Mouse (Mus musculus) large intestine, adult 2 months (tissue): Measurements from ENCODE around the gene Ahctf1. TPM values are rescaled to one million over a fixed set of nuclear protein-coding genes. Genes with fewer than 3 reads are reported as not detected.
"Not testable (repeated sequence)": the region's sequence is repeated elsewhere in the genome, so short reads cannot be mapped to it uniquely, and the experiment has no call there.

Experiments
- DNase-seq: peaks from one replicate; pipeline ENCODE4 v3.0.0-alpha.2; 2012; ENCODE audit warnings: low read depth, low spot score
- WGBS: fragments of 180-500 bp; shearing (Covaris S2); methylation state at CpG from one replicate; pipeline ENCODE4 v1.1.7; 2018; 5-methylcytosine and 5-hydroxymethylcytosine counted together
- polyA plus RNA-seq: library from polyadenylated mRNA; depleted of rRNA; stranded (reverse); fragments of >200 nt; gene quantifications from 2 replicates; pipeline ENCODE4 v1.2.3, GENCODE M21; 2012; rRNA removed

Gene Ahctf1
- 4.9 and 5.6 TPM in 2 replicates for polyA plus RNA-seq

DNA sequence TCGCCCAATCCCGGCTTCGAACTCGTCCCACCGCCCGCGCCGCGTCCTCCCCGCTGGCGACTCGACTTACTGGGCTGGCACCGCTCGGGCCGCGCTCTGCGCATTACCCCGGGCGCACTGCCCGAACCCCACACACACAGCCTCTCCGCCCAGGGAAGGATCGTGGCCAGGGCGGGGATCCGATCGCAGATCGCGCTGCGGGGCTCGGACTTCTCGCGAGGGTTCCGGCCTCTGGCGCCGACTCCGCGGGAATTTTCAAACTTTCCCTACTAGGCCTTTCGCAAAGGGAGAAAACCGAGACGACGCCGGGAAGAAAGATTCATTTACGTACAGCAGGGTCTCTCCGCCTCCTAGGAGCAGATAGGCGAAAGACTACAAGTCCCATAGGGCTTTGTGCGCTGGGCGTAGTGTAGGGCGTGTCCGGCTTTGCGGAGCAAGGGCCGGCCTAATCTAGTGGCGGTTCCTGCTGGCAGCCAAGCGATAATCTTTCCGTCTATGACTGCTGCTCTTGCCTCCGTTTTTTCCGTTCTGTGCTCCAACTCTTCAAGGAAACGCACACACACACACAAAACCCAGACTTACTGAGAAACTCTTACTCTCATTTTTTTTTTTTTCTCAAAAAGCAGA is at the start of gene Ahctf1:
Ahctf1 (minus strand) TSS at position 168 of the 627 bp plus-strand sequence.
- under 1% methylated on average over 56 of the region's 56 CpGs for WGBS
- peak; percentile 98 for DNase-seq

DNA sequence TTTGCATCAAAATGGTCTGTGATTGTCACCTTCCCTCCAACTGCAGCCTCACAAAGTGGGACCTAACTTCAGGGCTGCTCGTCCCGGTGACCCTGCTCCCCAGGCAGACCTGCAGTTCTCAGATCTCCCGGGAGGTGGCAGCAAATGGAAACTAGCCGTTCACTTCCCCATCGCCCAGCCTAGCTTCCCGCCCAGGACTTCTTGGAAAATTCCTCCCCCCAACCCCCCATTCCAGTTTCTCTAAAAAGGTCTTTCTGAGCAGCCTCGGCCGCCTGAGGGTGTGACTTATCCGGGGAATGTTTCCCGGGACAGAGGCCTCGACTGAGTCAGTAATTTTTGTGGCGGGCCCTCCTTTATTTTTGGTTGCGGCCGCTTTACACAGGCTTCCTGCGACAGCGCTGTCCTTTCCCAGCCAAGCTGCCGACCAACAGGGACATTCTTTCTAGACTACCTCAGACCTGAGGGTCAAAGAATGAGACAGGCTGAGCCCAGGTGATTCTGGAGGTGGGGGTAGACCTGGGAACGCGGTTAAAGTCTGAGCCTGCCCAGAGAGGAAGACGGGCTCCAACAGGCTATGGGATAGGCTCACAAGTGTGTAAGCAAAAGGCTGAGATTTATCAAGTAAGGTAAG is 44.4 kb upstream of the Ahctf1 start:
- DNase-seq, result no peak
- 3% methylated on average over 20 of the region's 20 CpGs for WGBS

DNA sequence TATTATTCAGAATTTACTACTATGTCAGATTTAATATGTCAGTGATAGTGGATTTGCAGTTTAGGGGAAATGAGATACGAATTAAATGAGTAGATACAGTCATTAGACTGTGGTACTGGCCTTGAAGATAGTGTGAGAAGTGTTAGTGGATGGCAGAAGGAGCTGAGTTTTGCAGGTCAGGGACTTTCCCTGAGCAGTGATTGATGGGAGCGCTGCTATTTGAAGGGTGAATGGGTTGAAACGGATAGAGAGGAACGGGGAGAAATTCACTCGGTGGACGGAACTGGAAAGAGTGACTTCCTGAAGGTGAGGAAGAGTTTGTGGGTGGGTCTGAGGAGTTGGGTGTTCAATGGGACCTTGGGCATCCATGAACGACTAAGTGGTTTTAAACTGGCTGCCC is 43.7 kb upstream of the Ahctf1 start:
- no peak for DNase-seq
- WGBS, result 42% methylated on average over 7 of the region's 7 CpGs

GRCm38 (mm10) chr1:179845832-179846499 is 42.5 kb upstream of the Ahctf1 start:
- no peak for DNase-seq
- 87% methylated on average over 16 of the region's 16 CpGs for WGBS

GRCm38 (mm10) chr1:179844894-179845293 is 41.4 kb upstream of the Ahctf1 start:
- WGBS, result 20% methylated on average over 5 of the region's 5 CpGs
- DNase-seq, result no peak

GRCm38 (mm10) chr1:179843981-179844380 is 40.5 kb upstream of the Ahctf1 start:
- 53% methylated on average over 3 of the region's 3 CpGs for WGBS
- no peak for DNase-seq

GRCm38 (mm10) chr1:179842568-179842967 is 39.1 kb upstream of the Ahctf1 start:
- no peak for DNase-seq
- 50% methylated on average over 7 of the region's 7 CpGs for WGBS

GRCm38 (mm10) chr1:179836426-179837404 is 33.2 kb upstream of the Ahctf1 start:
- 76% methylated on average over 7 of the region's 7 CpGs for WGBS
- DNase-seq, result no peak

DNA sequence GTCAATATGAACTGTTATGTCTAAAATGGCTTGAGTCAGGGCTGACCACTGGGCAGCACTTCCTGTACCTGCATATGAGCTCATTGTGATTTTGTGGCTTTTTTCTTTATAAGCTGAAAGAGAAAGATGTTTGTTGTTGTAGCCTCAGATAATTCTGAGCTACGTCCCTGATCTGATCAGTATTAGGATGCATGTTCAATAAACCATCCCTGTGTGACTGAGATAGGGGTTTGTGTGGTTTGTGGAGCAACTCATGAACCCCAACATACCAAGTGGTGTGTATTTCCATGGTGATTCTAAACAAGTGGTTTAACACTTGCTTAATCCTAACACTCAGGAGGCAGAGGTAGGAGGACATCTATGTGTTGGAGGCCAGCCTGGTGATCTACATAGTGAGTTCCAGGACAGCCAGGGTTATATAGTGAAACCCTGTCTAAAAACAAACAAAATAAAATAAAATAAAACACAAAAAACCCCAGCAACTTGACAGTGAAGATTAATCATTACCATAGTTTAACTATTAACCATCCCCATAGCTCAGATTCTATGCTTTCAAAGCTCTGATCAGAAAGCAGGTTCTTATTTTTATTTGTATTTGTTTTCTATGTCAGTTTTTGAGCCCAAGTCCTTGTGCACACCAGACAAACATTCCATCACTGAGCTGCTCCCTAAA is 32.4 kb upstream of the Ahctf1 start:
- no peak for DNase-seq
- WGBS, result 82% methylated on average over 1 of the region's 1 CpGs

DNA sequence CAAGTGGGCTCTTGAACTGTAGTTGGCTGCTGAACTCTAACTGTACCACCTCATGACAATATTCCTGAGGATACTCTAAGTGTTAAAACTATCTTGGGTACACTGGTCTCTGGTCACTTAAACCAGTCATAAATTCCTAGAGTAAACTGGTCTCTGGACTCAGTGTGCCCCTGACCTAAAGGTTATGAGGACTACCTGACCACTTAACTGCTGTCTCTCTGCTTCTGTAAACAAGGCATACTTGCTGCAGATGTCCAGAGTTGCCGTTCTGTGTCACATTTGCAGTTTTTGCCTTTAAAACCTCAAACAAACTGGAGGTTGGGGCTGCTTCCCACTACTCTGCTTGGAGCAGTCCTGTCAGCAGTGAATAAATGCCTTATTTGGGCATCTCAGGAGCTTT is 30.1 kb upstream of the Ahctf1 start:
- 65% methylated on average over 1 of the region's 1 CpGs for WGBS
- no peak for DNase-seq

- WGBS, result 56% methylated on average over 7 of the region's 7 CpGs
- no peak for DNase-seq
These were observed 29.3 kb upstream of the Ahctf1 start for GRCm38 (mm10) chr1:179832710-179833240.

DNA sequence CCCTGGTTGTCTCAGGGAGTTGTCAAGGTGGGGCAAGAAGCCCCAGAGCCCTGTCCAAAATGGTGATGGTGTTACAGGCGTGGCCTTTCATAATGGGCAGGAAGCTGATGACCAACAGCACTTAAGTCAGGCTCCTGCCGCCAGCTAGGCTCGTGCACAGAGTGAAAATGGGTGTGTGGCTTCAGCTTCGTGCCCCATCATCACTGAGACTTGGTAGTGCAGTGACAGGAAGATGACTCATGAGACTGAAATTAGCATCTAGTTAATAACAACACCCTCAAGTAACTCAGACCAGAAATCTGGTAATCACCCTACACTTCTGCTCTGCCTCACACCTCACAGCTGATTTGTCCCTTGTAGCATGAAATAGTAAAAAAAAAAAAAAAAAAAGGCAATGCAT is 25.4 kb upstream of the Ahctf1 start:
- WGBS, result 43% methylated on average over 4 of the region's 4 CpGs
- no peak for DNase-seq

- 93% methylated on average over 5 of the region's 5 CpGs for WGBS
These were observed 24.6 kb upstream of the Ahctf1 start for GRCm38 (mm10) chr1:179828051-179828450.

GRCm38 (mm10) chr1:179824549-179824948 is 21.1 kb upstream of the Ahctf1 start:
- DNase-seq, result no peak
- 25% methylated on average over 5 of the region's 5 CpGs for WGBS

More at GRCm38 (mm10) chr1:179828051-179828450, 24.6 kb upstream of the Ahctf1 start:
- no peak for DNase-seq

DNA sequence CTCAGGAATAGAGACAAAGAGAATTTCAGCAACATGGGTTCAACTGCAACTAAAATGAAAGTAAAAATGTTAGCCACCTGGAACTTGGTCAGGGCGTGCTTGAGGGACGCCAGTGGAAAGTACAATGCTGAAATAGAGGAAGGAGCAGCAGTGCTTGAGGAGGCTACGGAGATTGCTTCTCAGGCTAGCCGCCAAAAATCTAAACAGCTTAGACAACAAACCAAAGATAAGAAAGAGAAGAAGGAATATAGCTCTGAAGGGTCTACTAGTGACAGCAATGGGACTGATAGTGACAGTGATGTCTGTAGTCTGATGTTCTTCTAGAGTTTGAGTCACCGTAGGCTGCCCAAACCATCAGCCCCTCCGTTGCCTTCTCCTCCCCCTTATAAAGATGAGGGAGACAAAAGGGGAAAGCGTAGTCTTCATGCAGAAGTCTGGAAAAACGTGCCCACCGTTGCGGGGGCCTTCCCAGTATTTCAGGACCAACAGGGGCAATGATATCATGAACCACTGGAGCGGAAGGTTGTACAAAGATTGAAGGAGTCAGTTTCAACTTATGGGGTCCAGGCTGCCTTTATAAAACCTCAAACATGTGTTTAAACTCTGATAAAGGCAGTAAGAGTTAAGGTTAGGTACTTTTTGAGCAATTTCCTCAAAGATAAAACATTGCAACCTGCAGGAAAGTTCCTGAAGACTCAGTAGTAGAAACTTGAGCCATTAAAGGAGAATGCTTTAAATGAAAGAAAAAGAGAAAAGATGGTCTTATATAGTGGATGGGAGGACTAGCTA is 15.2 kb upstream of the Ahctf1 start:
- DNase-seq, result not testable (repeated sequence)
- WGBS, result 85% methylated on average over 11 of the region's 11 CpGs

DNA sequence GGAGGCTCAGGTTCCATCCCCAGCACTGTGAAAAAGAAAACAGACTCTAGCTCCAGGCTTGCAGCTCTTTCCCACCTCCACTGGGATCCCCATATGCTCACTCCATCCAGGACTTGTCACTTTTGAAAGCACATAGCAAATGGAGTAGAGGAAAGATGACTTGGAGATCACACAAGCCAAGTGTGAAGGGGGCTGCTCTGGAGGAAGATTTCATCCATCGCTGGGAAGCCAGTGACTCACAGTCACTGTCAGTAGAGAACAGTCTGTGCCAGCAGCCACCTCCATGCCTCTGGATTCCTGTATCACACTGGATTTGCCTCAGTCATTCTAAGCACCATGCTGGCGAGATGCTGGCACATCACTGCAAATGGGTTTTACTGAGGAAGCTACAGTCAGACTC is 11.1 kb upstream of the Ahctf1 start:
- DNase-seq, result no peak
- WGBS, result 89% methylated on average over 2 of the region's 2 CpGs

DNA sequence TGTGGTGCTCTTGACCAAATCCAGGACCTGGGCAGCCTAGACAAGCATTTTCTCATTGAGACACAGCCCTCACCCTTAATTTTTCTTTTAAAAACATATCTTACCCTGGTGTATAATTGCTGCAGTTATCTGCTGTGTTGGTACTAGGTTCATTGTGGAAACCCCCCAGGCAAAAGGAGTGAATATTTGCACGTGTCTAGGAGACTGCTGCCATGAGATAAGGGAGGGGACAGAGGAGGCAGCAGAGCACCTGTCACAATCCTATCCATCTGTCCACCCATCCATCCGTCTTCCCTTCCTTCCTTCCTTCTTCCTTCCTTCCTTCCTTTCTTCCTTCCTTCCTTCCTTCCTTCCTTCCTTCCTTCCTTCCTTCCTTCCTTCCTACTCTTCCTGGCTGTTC is 9.9 kb upstream of the Ahctf1 start:
- no peak for DNase-seq
- 58% methylated on average over 2 of the region's 2 CpGs for WGBS

GRCm38 (mm10) chr1:179808300-179808699 is 4.8 kb upstream of the Ahctf1 start:
- 71% methylated on average over 3 of the region's 3 CpGs for whole genome bisulfite sequencing
- no peak for DNase-seq
